38 mouse cellular contexts compared by ENCODE assay signal in the genomic region with DNA sequence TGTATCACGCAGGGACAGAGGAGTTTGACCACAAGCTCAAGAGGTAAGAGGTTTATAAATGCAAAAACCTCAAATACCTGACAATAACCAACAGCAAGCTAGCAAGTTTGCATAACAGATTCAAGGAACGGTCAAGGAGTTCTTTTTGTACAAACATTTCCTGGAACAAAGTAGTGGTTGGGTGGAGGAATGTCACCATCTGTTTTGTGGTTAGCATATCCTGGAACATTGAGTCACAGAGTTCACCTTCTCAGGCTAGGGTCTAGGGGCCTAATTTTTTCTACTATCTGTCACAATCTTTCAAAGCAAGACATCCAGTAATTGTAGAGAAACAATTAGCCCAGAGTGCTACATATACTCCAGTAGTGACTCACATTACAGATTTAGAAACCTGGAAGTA. TPM values are rescaled to one million over a fixed set of nuclear protein-coding genes. Genes with fewer than 3 reads are reported as not detected.
A peak's percentile ranks its signal among the peaks of the same experiment; 100 is the strongest.
DNase-seq lines count a peak whose midpoint lies in the region; ATAC-seq and TF ChIP-seq lines count a peak whose summit lies in the region.
"Had no signal": no experiment of that assay in that cellular context is flagged by ENCODE, and none has a peak within 500 bp of the region (broad histone marks: within the 10 kb centered on the region; RNA-seq: fewer than 3 reads in every experiment).

No protein-coding gene starts in this region.

- no peak overlapping the region for H3K4me2 ChIP-seq in kidney, embryonic 16.5 days (replicated peaks; ENCODE audit: low read depth, low read length)
- H3K4me2 ChIP-seq: embryonic facial prominence, embryonic 13.5 days; forebrain, embryonic 15.5 days; heart, embryonic 15.5 days; hindbrain, embryonic 12.5 days; intestine, embryonic 15.5 days; limb, embryonic 15.5 days; lung, embryonic 14.5 days; midbrain, embryonic 11.5 days had no signal

- H3K27ac ChIP-seq in kidney, adult 2 months (ENCODE audit: insufficient read depth, low read depth, low read length): no peak overlapping the region
- H3K27ac ChIP-seq in kidney, embryonic 16.5 days (ENCODE audit: low read length): no peak overlapping the region
- peak overlapping the region; percentile 83; the same call in 1 of the 2 replicates for H3K27ac ChIP-seq in embryonic fibroblast, embryonic 13.5 days (ENCODE audit: insufficient read depth, low read length)
- H3K27ac ChIP-seq: embryonic facial prominence, embryonic 13.5 days; forebrain, embryonic 15.5 days; heart, embryonic 10.5 days; heart, embryonic 15.5 days; hindbrain, embryonic 12.5 days; hindbrain, postnatal 0 days; intestine, embryonic 15.5 days; limb, embryonic 10.5 days; limb, embryonic 15.5 days; liver, embryonic 14.5 days had no signal

- no peaks in the 10 kb centered on the region for H3K36me3 ChIP-seq in kidney, adult 2 months (ENCODE audit: control insufficient read depth, insufficient read depth, low read length)
- H3K36me3 ChIP-seq in kidney, embryonic 16.5 days (ENCODE audit: insufficient read depth, low read length): no peaks in the 10 kb centered on the region
- H3K36me3 ChIP-seq: embryonic facial prominence, embryonic 13.5 days; forebrain, embryonic 15.5 days; heart, embryonic 10.5 days; heart, embryonic 15.5 days; hindbrain, embryonic 12.5 days; intestine, embryonic 15.5 days; limb, embryonic 10.5 days; limb, embryonic 15.5 days had no signal

- H3K4me3 ChIP-seq in kidney, adult 2 months (ENCODE audit: insufficient read depth, low read depth, low read length): no peak overlapping the region
- H3K4me3 ChIP-seq in kidney, embryonic 16.5 days (ENCODE audit: low read length): no peak overlapping the region
- no peak overlapping the region for H3K4me3 ChIP-seq in embryonic fibroblast, embryonic 13.5 days (ENCODE audit: insufficient read depth, low read length)
- H3K4me3 ChIP-seq in lung, adult 2 months (replicated peaks; ENCODE audit: extremely low read depth, low read depth, low read length): no peak overlapping the region
- H3K4me3 ChIP-seq: embryonic facial prominence, embryonic 13.5 days; erythroblast, embryonic 14.5 days; forebrain, embryonic 15.5 days; heart, embryonic 10.5 days; heart, embryonic 15.5 days; hindbrain, embryonic 12.5 days; intestine, embryonic 15.5 days; limb, embryonic 10.5 days; limb, embryonic 15.5 days had no signal

- H3K4me1 ChIP-seq in kidney, adult 2 months (ENCODE audit: control insufficient read depth, insufficient read depth, low read length): no peaks in the 10 kb centered on the region
- no peaks in the 10 kb centered on the region for H3K4me1 ChIP-seq in kidney, embryonic 16.5 days (ENCODE audit: insufficient read depth, low read length)
- H3K4me1 ChIP-seq in embryonic fibroblast, embryonic 13.5 days (ENCODE audit: control insufficient read depth, insufficient read depth, low read length): no peaks in the 10 kb centered on the region
- H3K4me1 ChIP-seq in lung, adult 2 months (ENCODE audit: control insufficient read depth, insufficient read depth, low read length): no peaks in the 10 kb centered on the region
- H3K4me1 ChIP-seq: embryonic facial prominence, embryonic 13.5 days; forebrain, embryonic 15.5 days; heart, embryonic 10.5 days; heart, embryonic 15.5 days; hindbrain, embryonic 12.5 days; intestine, embryonic 15.5 days; limb, embryonic 10.5 days; limb, embryonic 15.5 days had no signal

- DNase-seq in kidney, adult 2 months: peak; percentile 6
- DNase-seq in NIH3T3 (ENCODE audit: low read depth): peak; percentile 83
- no peak for DNase-seq in lung, postnatal 36 days
- no peak for DNase-seq in lung, adult 2 months
- no peak for DNase-seq in thymus, postnatal 0 days (ENCODE audit: low spot score)
- DNase-seq in urinary bladder, postnatal 10 days (ENCODE audit: low spot score): no peak
- DNase-seq: adrenal gland, postnatal 10 days; cerebellum, adult 11-12 months; cerebellum, adult 9-11 months; embryo, embryonic 11 days; gastrocnemius, postnatal 25 days; heart, adult 11 months; kidney, adult 8-10 months; kidney, postnatal 10 days; layer of hippocampus, adult 9-11 months; lung, embryonic 14.5 days; lung, postnatal 14 days; thymus, postnatal 14 days had no signal

- no peak for TF ChIP-seq CTCF in kidney, adult 2 months (conservative IDR thresholded peaks at IDR 0.05; ENCODE audit: insufficient read depth, insufficient read length, low read depth, low read length)
- TF ChIP-seq CTCF in embryonic fibroblast, embryonic 13.5 days (IDR thresholded peaks at IDR 0.05; ENCODE audit: borderline replicate concordance, insufficient read depth, low read length): no peak
- no peak for TF ChIP-seq CTCF in lung, adult 2 months (IDR thresholded peaks at IDR 0.05; ENCODE audit: insufficient read depth, low read length)

- WGBS in kidney, adult 2 months: 67% methylated on average over 2 of the region's 2 CpGs
- WGBS in kidney, embryonic 16.5 days: 96% methylated on average over 2 of the region's 2 CpGs
- WGBS in lung, adult 2 months: 80% methylated on average over 2 of the region's 2 CpGs

- no peak overlapping the region for H3K9ac ChIP-seq in kidney, embryonic 16.5 days (replicated peaks; ENCODE audit: low read length)
- H3K9ac ChIP-seq: embryonic facial prominence, embryonic 13.5 days; forebrain, embryonic 15.5 days; heart, embryonic 15.5 days; hindbrain, embryonic 12.5 days; intestine, embryonic 15.5 days; limb, embryonic 15.5 days; liver, embryonic 14.5 days; lung, embryonic 14.5 days had no signal

- peaks cover 17% of the 10 kb centered on the region for H3K9me3 ChIP-seq in kidney, embryonic 16.5 days (ENCODE audit: low read length)
- H3K9me3 ChIP-seq: intestine, embryonic 15.5 days had no signal

- TF ChIP-seq POLR2A in kidney, adult 2 months (IDR thresholded peaks at IDR 0.05; ENCODE audit: low read depth, low read length): no peak
- no peak for TF ChIP-seq POLR2A in embryonic fibroblast, embryonic 13.5 days (IDR thresholded peaks at IDR 0.05; ENCODE audit: low read depth, low read length)
- TF ChIP-seq POLR2A in lung, adult 2 months (IDR thresholded peaks at IDR 0.05; ENCODE audit: borderline replicate concordance, extremely low read depth, low read depth, low read length): no peak

- H3K27me3 ChIP-seq in kidney, adult 2 months (replicated peaks; ENCODE audit: control insufficient read depth, insufficient read depth, low read length): no peaks in the 10 kb centered on the region
- H3K27me3 ChIP-seq in kidney, embryonic 16.5 days (ENCODE audit: insufficient read depth, low read length): no peaks in the 10 kb centered on the region
- H3K27me3 ChIP-seq: embryonic facial prominence, embryonic 13.5 days; forebrain, embryonic 15.5 days; heart, embryonic 15.5 days; hindbrain, embryonic 12.5 days; intestine, embryonic 15.5 days; limb, embryonic 15.5 days had no signal

- ATAC-seq in kidney, embryonic 16.5 days (ENCODE audit: low FRiP score, low TSS enrichment): no peak
- ATAC-seq: forebrain, embryonic 15.5 days; hindbrain, postnatal 0 days; intestine, embryonic 15.5 days; midbrain, embryonic 16.5 days had no signal

RNA-seq across cellular contexts. Expression of gene Vmn1r42, which starts 8.9 kb away (rescaled TPM):
- not detected in 2 replicates for polyA plus RNA-seq in kidney, adult 2 months (2012; rRNA removed)
- polyA plus RNA-seq in kidney, embryonic 16.5 days (2015; fragmentation: Nextera tagmentation; extraction: Ambion mirVana): not detected in 2 replicates
- not detected in 2 replicates for polyA plus RNA-seq in embryonic fibroblast, embryonic 13.5 days (2011; ENCODE audit: insufficient read length, low read depth, missing spikeins)
- polyA plus RNA-seq in lung, adult 2 months (2012; rRNA removed): not detected in 2 replicates
- not detected in 2 replicates for polyA plus RNA-seq in thymus, postnatal 0 days (2015; fragmentation: Nextera tagmentation; extraction: Ambion mirVana)
- polyA plus RNA-seq: embryonic facial prominence, embryonic 13.5 days; erythroblast, embryonic 14.5 days; forebrain, embryonic 15.5 days; frontal cortex, adult 2 months; heart, embryonic 10.5 days; heart, embryonic 15.5 days; hindbrain, embryonic 12.5 days; hindbrain, postnatal 0 days; intestine, embryonic 15.5 days; large intestine, adult 2 months; limb, embryonic 10.5 days; limb, embryonic 15.5 days; liver, embryonic 14.5 days; lung, embryonic 14.5 days; midbrain, embryonic 11.5 days; midbrain, embryonic 16.5 days; neural tube, embryonic 14.5 days; stomach, embryonic 14.5 days; urinary bladder, adult 2 months had no signal

RNA-seq across cellular contexts. Expression of gene Vmn1r43, which starts 8.9 kb away (rescaled TPM):
- not detected in 2 replicates for polyA plus RNA-seq in kidney, adult 2 months (2012; rRNA removed)
- not detected in 2 replicates for polyA plus RNA-seq in kidney, embryonic 16.5 days (2015; fragmentation: Nextera tagmentation; extraction: Ambion mirVana)
- 0.10 TPM in 1 of 2 replicates, not detected in the other for polyA plus RNA-seq in embryonic fibroblast, embryonic 13.5 days (2011; ENCODE audit: insufficient read length, low read depth, missing spikeins)
- polyA plus RNA-seq in lung, adult 2 months (2012; rRNA removed): not detected in 2 replicates
- not detected in 2 replicates for polyA plus RNA-seq in thymus, postnatal 0 days (2015; fragmentation: Nextera tagmentation; extraction: Ambion mirVana)
- polyA plus RNA-seq: embryonic facial prominence, embryonic 13.5 days; forebrain, embryonic 15.5 days; frontal cortex, adult 2 months; heart, embryonic 10.5 days; heart, embryonic 15.5 days; hindbrain, embryonic 12.5 days; hindbrain, postnatal 0 days; intestine, embryonic 15.5 days; limb, embryonic 10.5 days; liver, embryonic 14.5 days; lung, embryonic 14.5 days; midbrain, embryonic 11.5 days; neural tube, embryonic 14.5 days; stomach, embryonic 14.5 days; urinary bladder, adult 2 months had no signal

RNA-seq across cellular contexts. Expression of gene Vmn1r44, which starts 16.2 kb away (rescaled TPM):
- polyA plus RNA-seq in kidney, adult 2 months (2012; rRNA removed): not detected in 2 replicates
- polyA plus RNA-seq in kidney, embryonic 16.5 days (2015; fragmentation: Nextera tagmentation; extraction: Ambion mirVana): not detected in 2 replicates
- polyA plus RNA-seq in embryonic fibroblast, embryonic 13.5 days (2011; ENCODE audit: insufficient read length, low read depth, missing spikeins): not detected in 2 replicates
- not detected in 2 replicates for polyA plus RNA-seq in lung, adult 2 months (2012; rRNA removed)
- polyA plus RNA-seq in thymus, postnatal 0 days (2015; fragmentation: Nextera tagmentation; extraction: Ambion mirVana): not detected in 2 replicates
- polyA plus RNA-seq: embryonic facial prominence, embryonic 13.5 days; erythroblast, embryonic 14.5 days; forebrain, embryonic 15.5 days; frontal cortex, adult 2 months; heart, embryonic 10.5 days; heart, embryonic 15.5 days; hindbrain, embryonic 12.5 days; hindbrain, postnatal 0 days; intestine, embryonic 15.5 days; large intestine, adult 2 months; limb, embryonic 10.5 days; limb, embryonic 15.5 days; liver, embryonic 14.5 days; lung, embryonic 14.5 days; midbrain, embryonic 11.5 days; midbrain, embryonic 16.5 days; neural tube, embryonic 14.5 days; stomach, embryonic 14.5 days; urinary bladder, adult 2 months had no signal

Comparison
In these comparisons a context has a peak if more than half of its experiments do, and no peak if none do; other contexts are left out.
1. DNase-seq: peak in kidney, adult 2 months (single experiment) and NIH3T3 (single experiment); none in lung, postnatal 36 days (single experiment), lung, adult 2 months (single experiment), thymus, postnatal 0 days (single experiment) and urinary bladder, postnatal 10 days (single experiment).